ENCODE assay signal across 26 mouse cellular contexts in the genomic region with DNA sequence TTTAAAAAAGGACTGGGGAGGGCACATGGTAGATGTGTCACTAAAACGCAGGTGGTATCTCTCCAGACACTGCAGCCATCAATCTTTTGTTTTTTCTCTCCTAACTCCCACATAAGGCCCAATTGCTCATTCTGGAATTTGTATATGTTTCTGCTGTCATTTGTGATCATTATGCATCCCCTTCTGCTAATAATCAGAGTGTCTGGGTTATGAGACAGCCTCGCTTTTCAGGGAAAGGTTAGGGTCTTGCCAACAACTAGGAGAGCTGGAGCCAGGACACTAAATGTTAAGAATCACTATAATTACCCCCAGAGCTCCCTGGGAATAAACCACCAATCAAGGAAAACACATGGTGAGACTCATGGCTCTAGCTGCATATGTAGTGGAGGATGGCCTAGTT. TPM values are rescaled to one million over a fixed set of nuclear protein-coding genes. Genes with fewer than 3 reads are reported as not detected.
"Had no signal": no experiment of that assay in that cellular context is flagged by ENCODE, and none has a peak within 500 bp of the region (broad histone marks: within the 10 kb centered on the region; RNA-seq: fewer than 3 reads in every experiment).

No protein-coding gene starts in this region.

- ATAC-seq: forebrain, embryonic 16.5 days; hindbrain, embryonic 16.5 days; inflammation-experienced regulatory T-cells, adult 6 months had no signal

- H3K4me1 ChIP-seq: heart, embryonic 10.5 days; heart, embryonic 12.5 days; hindbrain, embryonic 10.5 days; hindbrain, embryonic 12.5 days had no signal

- H3K4me2 ChIP-seq: heart, embryonic 12.5 days; hindbrain, embryonic 12.5 days; hindbrain, embryonic 14.5 days; limb, embryonic 12.5 days had no signal

- H3K36me3 ChIP-seq: heart, embryonic 10.5 days; heart, embryonic 12.5 days; hindbrain, embryonic 10.5 days; hindbrain, embryonic 12.5 days; limb, embryonic 10.5 days; limb, embryonic 12.5 days had no signal

- H3K9me3 ChIP-seq: heart, embryonic 10.5 days; heart, embryonic 12.5 days; hindbrain, embryonic 10.5 days; hindbrain, embryonic 12.5 days; limb, embryonic 10.5 days; limb, embryonic 12.5 days had no signal

- H3K4me3 ChIP-seq: gastrocnemius, adult 2 months; heart, embryonic 10.5 days; heart, embryonic 12.5 days; hindbrain, embryonic 10.5 days; hindbrain, embryonic 12.5 days; left cerebral cortex, adult 2 months; limb, embryonic 10.5 days; limb, embryonic 12.5 days had no signal

- H3K9ac ChIP-seq: heart, embryonic 12.5 days; hindbrain, embryonic 12.5 days; hindbrain, embryonic 14.5 days; limb, embryonic 12.5 days had no signal

- H3K27me3 ChIP-seq: heart, embryonic 12.5 days; hindbrain, embryonic 12.5 days; limb, embryonic 12.5 days had no signal

- DNase-seq: gastrocnemius, adult 2 months; gastrocnemius, postnatal 10 days; gastrocnemius, postnatal 25 days; heart, adult 18-20 months; heart, postnatal 10 days; heart, postnatal 4 days; kidney, adult 18-20 months; kidney, adult 8-10 months; kidney, postnatal 14 days; kidney, postnatal 36 days; liver had no signal

- H3K27ac ChIP-seq: gastrocnemius, adult 2 months; heart, embryonic 10.5 days; hindbrain, embryonic 10.5 days; hindbrain, embryonic 12.5 days; hindbrain, embryonic 14.5 days; left cerebral cortex, adult 2 months; limb, embryonic 12.5 days had no signal

RNA-seq across cellular contexts. Expression of gene Sptssb, which starts 47.3 kb away (rescaled TPM):
- total RNA-seq: gastrocnemius, adult 2 months; gastrocnemius, postnatal 10 days; gastrocnemius, postnatal 25 days; gastrocnemius, postnatal 4 days; granulocyte monocyte progenitor cell, adult 5-6 weeks; heart, adult 18-20 months; heart, adult 8-10 months; heart, postnatal 10 days; heart, postnatal 25 days; heart, postnatal 4 days had no signal
- polyA plus RNA-seq: inflammation-experienced regulatory T-cells, adult 6 months; limb, embryonic 12.5 days had no signal
